Mouse (Mus musculus) cerebellum, postnatal 14 days (tissue): ENCODE measurements around the gene Galnt13.
"Not testable (repeated sequence)": the region's sequence is repeated elsewhere in the genome, so short reads cannot be mapped to it uniquely, and the experiment has no call there.

Source experiments
- DNase-seq, 2 experiments: peaks; one replicate each; pipeline ENCODE4 v3.0.0; 2021; ENCODE audit warnings: mixed read lengths in 2 of 2

Gene Galnt13

DNA sequence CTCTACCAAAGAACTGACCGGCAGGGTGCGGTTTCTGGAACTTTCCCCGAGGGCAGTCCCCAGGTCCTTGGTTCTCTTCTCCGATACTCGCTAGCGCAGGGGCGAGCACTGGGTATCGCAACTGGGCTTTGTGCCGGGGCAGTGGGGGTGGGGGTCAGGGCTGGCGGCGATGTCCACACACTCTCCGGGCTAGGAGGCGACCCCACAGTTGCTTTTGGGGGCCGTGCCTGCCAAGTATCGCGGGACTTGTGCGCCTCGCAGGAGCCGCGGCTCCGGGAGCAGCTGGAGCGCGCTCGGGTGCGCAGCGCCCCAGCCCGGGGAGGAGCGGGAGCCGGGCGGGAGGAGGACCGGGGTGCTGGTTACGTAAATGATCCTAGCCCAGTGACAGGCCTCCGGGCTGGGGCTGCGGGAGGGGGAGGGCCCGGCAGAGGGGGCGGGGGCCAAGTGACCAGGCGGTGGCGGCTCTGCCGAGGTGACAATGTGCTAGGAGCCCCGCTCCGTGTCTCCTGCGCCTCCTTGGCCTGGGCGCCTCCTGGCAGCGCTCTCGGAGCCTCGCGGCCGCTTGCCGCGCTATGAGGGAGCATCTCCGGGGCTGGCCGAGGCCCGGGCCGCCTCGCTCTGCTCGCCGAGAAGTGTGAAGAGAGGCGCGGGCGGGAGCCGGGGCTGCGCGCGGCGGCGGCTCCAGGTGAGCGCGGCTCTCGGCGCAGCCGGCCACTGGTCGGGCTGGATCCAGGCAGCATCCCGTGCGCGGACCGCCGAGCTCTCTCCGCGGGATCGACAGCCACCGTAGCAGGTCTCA lies at the start of gene Galnt13:
TSS of gene Galnt13 (plus strand) at position 381 of the 799 bp plus-strand sequence.
- peak; percentile 89 to 91 for DNase-seq

GRCm38 (mm10) chr2:54431060-54431459 lies 5.1 kb upstream of the Galnt13 start:
- DNase-seq, result no peak

DNA sequence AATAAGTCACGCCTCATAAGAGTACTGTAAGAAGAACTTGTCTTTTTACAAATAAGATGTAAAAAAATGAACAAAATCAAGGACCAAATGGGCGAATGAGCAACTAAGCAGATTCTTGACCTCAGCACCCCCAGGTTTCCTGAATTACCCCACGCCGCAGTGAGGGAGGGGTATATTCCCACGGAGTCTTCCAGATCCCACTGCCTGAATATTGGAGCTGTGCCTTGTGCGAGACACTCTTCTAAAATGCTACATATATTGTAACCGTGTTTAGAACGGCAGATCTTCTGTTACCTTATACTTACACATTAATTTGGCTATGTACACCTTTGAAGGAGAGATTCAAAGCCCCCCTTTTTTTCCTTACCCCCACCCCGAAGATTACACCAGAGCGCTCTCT lies 737 bp upstream of the Galnt13 start:
- DNase-seq, result peak; percentile 17 to 38

DNA sequence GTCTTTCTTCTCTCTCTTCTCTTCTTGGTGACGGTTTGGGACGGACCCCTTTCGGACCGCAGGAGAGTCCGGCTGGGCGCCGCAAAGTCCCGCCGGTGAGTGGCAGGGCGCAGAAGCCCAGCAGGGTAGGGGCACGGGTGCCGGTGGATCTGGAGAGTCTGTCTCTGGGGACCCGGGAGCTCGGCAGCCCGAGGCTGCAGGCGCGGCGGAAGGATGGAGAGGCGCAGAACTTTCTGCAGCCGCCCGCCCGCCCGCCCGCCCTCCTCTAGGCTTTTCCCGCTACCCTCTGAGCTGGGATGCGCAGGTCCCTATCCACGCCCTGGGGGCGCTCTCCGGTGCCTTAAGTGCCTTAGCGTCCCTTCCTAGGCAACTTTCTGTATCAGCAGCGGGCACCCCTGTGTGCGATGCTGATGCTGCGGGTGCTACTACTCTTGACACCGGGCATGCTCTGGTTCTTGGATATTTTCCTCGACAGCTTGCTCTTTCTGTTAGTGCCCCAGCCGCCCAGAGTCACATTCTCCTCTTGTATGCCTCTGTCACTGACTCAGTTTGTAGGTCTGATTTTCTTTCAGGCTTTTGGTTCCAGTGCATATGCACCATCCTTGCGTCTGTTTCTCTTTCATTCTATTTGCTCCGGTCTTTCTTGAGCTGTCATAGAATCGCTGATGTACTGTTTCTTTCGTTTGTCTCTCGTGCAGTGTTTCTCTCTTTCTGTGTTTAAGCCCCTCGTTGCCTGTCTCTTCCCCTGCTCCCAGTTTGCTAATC lies 801 bp downstream of the Galnt13 start:
- DNase-seq, result peak; percentile 77 to 80

- DNase-seq, result peak; percentile 76 to 78
Measured at GRCm38 (mm10) chr2:54437501-54437830, 1.3 kb downstream of the Galnt13 start.

- DNase-seq, result peak; percentile 51 to 73
Measured at GRCm38 (mm10) chr2:54442734-54443500, 6.8 kb downstream of the Galnt13 start.

DNA sequence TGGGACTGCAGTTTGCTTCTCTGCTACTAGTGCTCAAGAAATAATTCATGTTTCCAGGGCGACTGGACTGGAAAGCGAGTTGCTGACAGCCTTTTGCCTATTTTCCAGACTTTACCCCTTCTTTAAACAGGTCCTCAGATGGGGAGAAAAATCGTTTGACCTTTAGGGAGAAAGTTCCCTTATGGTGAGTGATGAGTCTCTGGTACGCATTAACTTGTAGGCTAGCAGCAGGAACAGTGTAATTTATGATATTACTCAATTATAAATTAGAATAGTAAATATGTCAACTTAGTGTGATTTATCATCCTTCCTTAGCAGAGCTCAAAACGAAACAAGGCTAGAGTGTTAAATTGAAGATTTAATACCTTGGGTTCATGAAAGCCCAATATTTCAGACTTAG lies 47.3 kb downstream of the Galnt13 start:
- DNase-seq, result no peak

DNA sequence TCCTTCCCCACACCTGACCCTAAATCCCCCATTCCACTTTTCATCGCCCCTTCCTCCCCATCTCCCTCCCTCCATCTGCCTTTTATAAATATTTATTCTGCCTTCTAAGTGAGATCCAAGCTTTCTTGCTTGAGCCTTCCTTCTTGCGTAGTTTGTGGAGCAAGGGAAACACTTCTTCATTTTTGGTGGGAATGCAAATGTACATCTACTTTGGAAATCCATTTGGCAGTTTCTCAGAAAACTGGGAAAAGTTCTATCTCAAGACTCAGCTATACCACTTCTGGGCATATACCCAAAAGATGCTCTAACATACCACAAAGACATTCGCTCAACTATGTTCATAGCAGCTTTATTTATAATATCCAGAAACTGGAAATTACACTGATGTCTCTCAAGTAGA lies 86.9 kb downstream of the Galnt13 start:
- no peak for DNase-seq

GRCm38 (mm10) chr2:54527073-54527472 lies 91.0 kb downstream of the Galnt13 start:
- DNase-seq, result no peak

DNA sequence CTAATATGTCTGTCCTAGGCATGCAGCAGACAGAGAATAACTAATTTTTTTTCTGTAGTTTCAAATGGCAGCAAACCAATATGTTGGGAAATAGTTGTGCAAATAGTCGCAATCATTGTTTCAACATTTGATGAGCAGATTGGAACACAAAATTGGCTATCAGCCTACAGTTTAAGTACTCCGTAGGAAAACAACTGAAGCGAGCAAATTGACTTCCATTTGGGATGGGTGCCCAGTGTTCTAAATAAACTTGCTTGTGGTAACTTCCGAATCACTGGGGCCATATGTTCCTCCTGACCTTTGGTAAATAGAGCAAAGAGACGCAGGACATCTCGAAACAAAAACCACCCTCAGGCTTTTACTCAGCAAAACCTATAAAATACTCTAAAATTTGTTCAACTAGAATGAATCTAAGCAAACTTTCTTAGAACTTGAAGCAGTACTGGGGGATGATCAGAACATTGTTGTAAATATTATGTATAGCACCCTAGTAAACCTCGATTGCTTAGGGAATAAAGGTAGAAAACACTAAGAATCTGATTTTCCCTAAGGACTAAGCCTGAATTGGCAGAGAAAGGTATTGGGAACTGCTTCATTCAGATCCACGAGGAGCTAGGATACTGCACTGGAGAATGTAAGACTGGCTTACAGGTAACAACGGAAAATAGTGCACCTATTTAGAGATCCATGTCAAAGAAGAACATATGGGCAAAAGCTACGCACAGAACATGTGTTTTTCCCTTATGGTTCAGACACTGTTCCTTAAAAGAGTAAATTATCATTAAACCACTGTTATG lies 122.4 kb downstream of the Galnt13 start:
- DNase-seq, result peak; percentile 85 to 90

- DNase-seq, result no peak
Measured at GRCm38 (mm10) chr2:54565068-54565467, 129.0 kb downstream of the Galnt13 start.

DNA sequence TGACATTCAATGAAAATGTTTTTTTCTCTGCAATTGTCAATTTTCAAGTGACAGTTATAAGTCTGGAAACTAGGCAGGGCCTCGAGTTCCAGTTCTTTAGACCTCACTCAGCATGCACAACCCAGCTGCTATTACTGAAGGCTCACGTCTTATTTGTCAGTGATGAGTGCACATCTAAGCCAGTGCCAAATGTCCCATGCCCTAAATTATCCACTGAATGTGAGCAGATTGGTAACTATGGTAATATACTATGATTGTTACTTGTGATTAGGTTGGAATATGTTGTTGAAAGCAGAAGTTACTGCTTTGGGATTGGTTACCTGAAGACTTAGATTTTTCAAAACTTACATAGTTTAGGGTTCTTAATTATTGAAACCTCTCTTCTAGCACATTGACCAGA lies 131.1 kb downstream of the Galnt13 start:
- DNase-seq, result no peak

DNA sequence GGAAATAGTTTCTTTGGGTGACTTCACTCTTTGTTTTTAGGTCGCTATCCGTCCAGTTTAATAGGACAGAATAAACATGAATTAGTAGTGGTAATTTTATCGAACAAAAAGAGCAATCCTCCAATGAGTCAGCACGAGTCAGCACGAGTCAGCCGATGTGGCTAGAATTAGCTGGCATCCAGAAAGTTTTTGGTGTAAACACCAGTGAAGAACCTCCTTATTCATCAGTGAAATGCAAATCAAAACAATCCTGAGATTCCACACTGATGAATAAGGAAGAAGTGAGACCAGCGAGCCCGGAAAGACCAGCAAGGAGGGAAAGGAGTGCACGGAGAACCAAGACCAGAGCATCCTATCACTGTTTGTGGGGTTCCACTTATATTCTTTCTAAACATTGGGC lies 131.5 kb downstream of the Galnt13 start:
- no peak for DNase-seq

DNA sequence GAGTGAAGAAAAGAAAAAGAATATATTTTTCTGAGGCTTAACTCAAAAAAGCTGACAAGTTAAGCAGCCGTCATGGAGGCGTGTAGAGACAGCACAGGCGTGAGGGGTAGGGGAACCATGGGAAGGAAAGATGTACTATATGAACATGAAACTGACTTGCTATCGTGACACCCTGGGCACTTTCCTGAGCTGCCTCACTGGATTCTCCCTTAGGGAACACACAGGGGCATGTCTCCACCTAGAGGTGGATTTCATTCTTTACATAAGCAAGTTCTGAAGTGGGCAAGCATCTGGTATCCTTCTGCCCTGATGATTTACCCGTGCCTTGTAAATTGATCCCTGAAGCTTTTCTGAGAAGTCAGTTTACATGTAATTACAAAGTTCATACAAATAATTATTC lies 277.7 kb downstream of the Galnt13 start:
- not testable (repeated sequence) for DNase-seq

DNA sequence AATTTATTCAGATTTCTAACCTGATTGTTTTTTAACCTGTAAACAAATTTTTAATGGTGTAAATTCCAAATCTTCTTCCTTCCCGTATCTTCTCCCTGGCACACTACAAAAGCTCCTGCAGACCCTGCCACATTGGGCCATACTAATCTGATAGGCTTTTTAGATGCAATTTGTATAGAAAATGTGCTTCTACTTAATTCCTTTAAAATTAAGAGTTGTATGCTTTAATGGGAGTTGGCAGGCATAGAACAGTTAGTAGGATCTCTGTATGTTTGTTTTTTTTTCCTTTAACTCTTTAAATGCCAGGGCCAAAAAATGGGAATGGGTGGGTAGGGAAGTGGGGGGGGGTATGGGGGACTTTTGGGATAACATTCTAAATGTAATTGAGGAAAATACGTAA lies 315.1 kb downstream of the Galnt13 start:
- DNase-seq, result no peak

- no peak for DNase-seq
Measured at GRCm38 (mm10) chr2:54759781-54760180, 323.7 kb downstream of the Galnt13 start.

DNA sequence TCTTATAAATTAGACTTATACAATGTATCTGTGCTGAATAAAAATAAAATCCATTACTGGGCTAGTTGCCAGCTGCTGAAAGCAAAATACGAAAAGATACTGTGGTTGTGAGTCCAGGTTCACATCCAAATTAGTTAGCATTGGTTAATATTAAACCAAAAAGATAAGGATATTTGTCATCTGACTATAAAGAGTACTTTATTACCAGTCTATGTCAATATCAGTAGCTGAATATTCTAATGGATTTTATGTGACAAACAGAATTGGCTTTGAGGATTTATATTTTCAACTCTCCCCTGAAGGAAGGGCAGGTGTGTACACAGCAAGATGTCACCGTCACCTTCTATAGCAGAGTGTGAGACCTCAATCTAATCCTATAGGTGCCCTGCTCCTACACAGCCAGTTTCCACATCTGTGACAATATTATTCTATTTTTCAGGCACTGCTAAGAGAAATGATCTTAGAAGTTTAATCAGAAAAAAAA lies 342.7 kb downstream of the Galnt13 start:
- no peak for DNase-seq

DNA sequence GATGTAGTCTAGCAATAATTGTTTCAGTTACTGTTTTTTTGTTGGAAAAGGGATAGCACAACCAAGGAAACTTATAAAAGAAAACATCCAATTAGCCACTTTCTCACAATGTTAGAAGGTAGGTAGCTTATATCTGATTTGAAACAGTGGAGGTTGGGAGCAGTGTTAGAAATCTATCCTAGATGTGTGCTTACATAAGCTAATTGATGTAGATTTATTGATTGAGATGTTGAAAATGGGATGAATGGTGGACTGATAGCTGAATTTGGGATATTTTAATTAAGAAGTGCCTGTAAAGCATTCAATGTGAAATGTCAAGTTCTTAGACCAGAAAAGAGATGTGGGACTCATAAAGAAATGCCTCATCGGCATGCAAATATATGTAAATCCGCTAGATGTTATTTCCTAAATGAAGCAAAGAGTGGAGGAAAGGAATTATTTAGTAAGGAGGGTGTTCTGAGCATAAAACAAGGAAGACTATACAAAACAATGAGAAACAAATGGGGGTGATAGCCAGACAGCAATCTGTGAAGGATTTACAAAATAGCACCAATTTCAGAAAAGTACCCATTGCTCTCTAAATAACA lies 377.6 kb downstream of the Galnt13 start:
- no peak for DNase-seq

GRCm38 (mm10) chr2:54841245-54841644 lies 405.1 kb downstream of the Galnt13 start:
- no peak for DNase-seq

- peak; percentile 56 to 67 for DNase-seq
Measured at GRCm38 (mm10) chr2:54906282-54907060, 470.4 kb downstream of the Galnt13 start.

DNA sequence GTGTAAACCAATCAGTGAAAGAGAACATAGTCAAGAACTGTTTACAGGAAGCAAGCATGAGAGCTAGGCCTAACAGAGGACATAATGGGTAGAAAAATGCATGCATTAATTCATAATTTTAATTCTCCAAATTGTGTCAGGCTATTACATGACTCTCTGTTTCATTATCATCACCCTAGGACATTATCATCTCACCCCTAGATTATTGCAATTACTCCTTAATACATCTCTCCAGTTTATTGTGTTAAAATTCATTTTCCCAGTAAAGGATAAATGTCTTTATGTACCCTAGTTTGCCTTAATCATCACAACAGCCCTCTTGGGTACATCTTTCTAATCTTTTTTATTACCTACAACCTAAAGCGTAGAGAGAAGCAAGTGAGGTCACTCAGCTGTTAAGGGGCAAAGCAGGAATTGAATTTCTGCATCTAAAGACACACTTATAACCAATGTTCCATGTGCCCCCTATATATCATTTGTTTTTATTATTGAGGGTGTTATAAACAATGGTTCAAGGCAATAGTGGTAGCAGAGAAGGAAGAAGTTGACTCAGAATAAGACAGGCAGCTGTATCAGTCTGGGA lies 479.1 kb downstream of the Galnt13 start:
- DNase-seq, result no peak
